Mouse (Mus musculus) G1E (cell line): Measurements from ENCODE around the gene Camkk2. TPM values are rescaled to one million over a fixed set of nuclear protein-coding genes. Genes with fewer than 3 reads are reported as not detected.

Experiments
- ATAC-seq: 2 replicates; pipeline ENCODE4 v1.8.0; 2016; ENCODE audit warnings: mild to moderate bottlenecking; ENCODE audit not compliant: insufficient number of reproducible peaks, poor library complexity, low FRiP score, severe bottlenecking; ENCODE audit errors: extremely low read depth
- DNase-seq: peaks from one replicate; pipeline ENCODE4 v3.0.0; 2012; ENCODE audit warnings: low spot score
- H3K27me3 ChIP-seq: 2 replicates; pipeline ENCODE4 v1.6.1; 2012; ENCODE audit warnings: mild to moderate bottlenecking, low read length, inconsistent platforms; ENCODE audit not compliant: insufficient read depth
- H3K36me3 ChIP-seq: replicated peaks from 2 replicates; pipeline ENCODE3; 2012; ENCODE audit warnings: mild to moderate bottlenecking, inconsistent platforms
- H3K4me1 ChIP-seq: 2 replicates; pipeline ENCODE4 v1.6.1; 2012; ENCODE audit warnings: low read depth, low read length, inconsistent platforms, mixed read lengths; ENCODE audit not compliant: insufficient read depth
- H3K4me3 ChIP-seq: 2 replicates; pipeline ENCODE4 v1.5.1; 2012; ENCODE audit warnings: low read depth, mild to moderate bottlenecking, inconsistent platforms, low read length, moderate library complexity, mixed read lengths
- H3K9me3 ChIP-seq: replicated peaks from 2 replicates; pipeline ENCODE4 v1.6.1; 2012; ENCODE audit warnings: inconsistent platforms
- CTCF ChIP-seq: IDR thresholded peaks from 2 replicates; pipeline ENCODE4 v1.5.1; 2012; ENCODE audit warnings: low read depth, low read length, inconsistent platforms, mixed read lengths
- GATA1 ChIP-seq: IDR thresholded peaks from 2 replicates; pipeline ENCODE4 v1.6.1; 2012; ENCODE audit warnings: borderline replicate concordance, low read length, inconsistent platforms, mixed read lengths
- GATA2 ChIP-seq: IDR thresholded peaks from 2 replicates; pipeline ENCODE4 v1.6.1; 2012; ENCODE audit warnings: low read depth, low read length, inconsistent platforms, borderline replicate concordance
- POLR2AphosphoS5 ChIP-seq: IDR thresholded peaks from 2 replicates; pipeline ENCODE4 v1.6.1; 2012; ENCODE audit warnings: low read depth, low read length, inconsistent platforms; ENCODE audit not compliant: insufficient replicate concordance
- TAL1 ChIP-seq: conservative IDR thresholded peaks from 2 replicates; pipeline ENCODE4 v1.6.1; 2012; ENCODE audit warnings: low read depth, low read length, inconsistent platforms, mixed read lengths
- polyA plus RNA-seq: library from polyadenylated mRNA; stranded (reverse); fragments of >175 nt; gene quantifications from 2 replicates; pipeline ENCODE4 v1.2.3, GENCODE M21; 2012
- total RNA-seq, 2 experiments: library from RNA; stranded (forward) in 1 of 2; stranded (reverse) in 1 of 2; fragments of 200-1000 nt in 1 of 2; fragments of >200 nt in 1 of 2; fragmentation: Nextera tagmentation in 1 of 2; gene quantifications; 2 replicates each; pipeline ENCODE4 v1.2.3; 2014 to 2017

Camkk2 gene
- total and polyA plus RNA-seq, 3 experiments = 9.7 to 18.2 (median 12.5) TPM

DNA sequence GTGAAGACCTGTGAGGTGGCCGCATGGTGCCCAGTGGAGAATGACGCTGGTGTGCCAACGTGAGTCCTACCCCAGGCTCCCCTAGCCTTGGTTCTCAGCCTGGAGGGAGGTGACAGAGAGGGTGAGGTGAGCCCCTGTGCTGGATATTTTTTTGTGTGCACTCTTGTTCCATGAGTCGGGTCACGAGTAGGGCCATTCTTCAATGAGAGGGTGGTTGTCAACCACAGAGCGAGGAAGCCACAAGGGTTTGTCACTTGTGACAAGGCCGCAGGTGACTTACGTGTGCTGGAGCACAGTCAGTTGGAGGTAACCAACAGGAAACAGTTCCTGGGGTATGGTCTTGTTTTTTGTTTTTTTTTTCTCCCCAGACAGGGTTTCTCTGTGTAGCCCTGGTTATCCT lies 60.0 kb downstream of the Camkk2 start:
- Histone ChIP-seq H3K9me3 (no peaks in the 10 kb centered on the region), H3K27me3 (no peaks in the 10 kb centered on the region), H3K4me3 (no peak overlapping the region), H3K36me3 (peaks cover 82% of the 10 kb centered on the region), H3K4me1 (peaks cover 3% of the 10 kb centered on the region)
- ATAC-seq (no peak), DNase-seq (no peak)
- no peak for TF ChIP-seq GATA1
- TF ChIP-seq POLR2AphosphoS5 = no peak
- no peak for TF ChIP-seq TAL1
- TF ChIP-seq CTCF = no peak
- no peak for TF ChIP-seq GATA2

DNA sequence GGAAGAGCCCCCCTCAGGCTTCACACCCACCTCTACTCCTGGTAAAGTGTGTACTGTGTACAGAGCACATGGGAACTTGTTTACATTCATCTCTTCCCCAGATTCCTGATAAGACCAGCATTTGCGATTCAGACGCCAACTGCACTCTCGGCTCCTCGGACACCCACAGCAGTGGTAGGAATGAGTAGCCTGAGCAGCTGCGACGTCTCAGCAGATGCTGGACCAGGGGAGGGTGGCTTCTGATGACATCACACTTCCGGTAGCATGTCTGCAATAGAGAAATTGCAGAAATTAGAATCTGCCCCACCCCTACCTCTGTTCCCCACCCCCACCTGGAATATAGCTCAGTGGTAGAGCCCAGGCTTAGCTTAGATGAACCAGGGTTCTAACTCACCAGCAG lies 60.8 kb downstream of the Camkk2 start:
- no peaks in the 10 kb centered on the region for H3K9me3 ChIP-seq
- no peak for TF ChIP-seq CTCF
- no peak for TF ChIP-seq TAL1
- TF ChIP-seq GATA1 = no peak
- TF ChIP-seq POLR2AphosphoS5 = no peak
- TF ChIP-seq GATA2 = no peak
- peaks cover 81% of the 10 kb centered on the region for H3K36me3 ChIP-seq
- H3K4me1 ChIP-seq = peaks cover 3% of the 10 kb centered on the region
- H3K4me3 ChIP-seq = no peak overlapping the region
- no peaks in the 10 kb centered on the region for H3K27me3 ChIP-seq
- ATAC-seq = no peak
- DNase-seq = no peak

DNA sequence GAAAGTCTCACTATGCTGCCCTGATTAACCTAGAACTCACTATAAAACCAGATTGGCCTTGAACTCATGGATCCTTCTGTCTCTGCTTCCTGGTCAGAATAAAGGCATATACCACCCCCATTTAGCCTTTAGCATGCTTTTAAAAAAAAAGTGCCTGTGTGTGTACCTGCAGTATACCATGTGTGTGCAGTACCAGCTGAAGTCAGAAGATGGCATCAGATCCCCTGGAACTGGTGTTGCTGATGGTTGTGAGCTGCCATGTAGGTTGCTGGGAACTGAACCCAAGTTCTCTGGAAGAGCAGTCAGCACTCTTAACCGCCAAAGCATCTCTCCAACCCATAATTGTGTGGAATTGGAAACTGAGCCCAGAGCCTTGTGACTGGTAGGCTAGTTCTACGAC lies 62.4 kb downstream of the Camkk2 start:
- DNase-seq (no peak), ATAC-seq (no peak)
- peaks cover 10% of the 10 kb centered on the region for H3K9me3 ChIP-seq
- TF ChIP-seq GATA1 (no peak), POLR2AphosphoS5 (no peak), GATA2 (no peak), CTCF (no peak), TAL1 (no peak)
- H3K27me3 ChIP-seq = no peaks in the 10 kb centered on the region
- no peak overlapping the region for H3K4me3 ChIP-seq
- H3K36me3 ChIP-seq = peaks cover 80% of the 10 kb centered on the region
- H3K4me1 ChIP-seq = peaks cover 3% of the 10 kb centered on the region

DNA sequence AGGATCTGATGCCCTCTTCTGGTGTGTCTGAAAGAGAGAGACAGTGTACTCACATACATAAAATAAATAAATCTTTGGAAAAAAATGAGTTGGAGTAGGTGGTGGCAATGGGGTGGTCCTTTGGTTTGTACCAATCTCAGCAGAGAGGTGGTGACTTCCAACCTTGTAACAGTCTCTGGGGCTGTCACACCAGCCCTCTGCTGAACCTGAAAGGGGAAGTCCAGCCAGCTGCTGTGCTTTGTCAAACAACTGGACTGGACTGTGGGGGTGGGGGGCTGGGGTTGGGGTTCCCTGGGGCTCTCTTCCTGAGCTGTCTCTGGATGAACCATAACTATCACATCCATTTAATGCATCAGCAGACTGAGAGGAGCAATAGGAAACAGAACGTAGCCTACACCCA lies 63.5 kb downstream of the Camkk2 start:
- TF ChIP-seq GATA1 (no peak), GATA2 (no peak), CTCF (no peak), POLR2AphosphoS5 (no peak), TAL1 (no peak)
- Histone ChIP-seq H3K27me3 (no peaks in the 10 kb centered on the region), H3K4me1 (peaks cover 3% of the 10 kb centered on the region), H3K4me3 (no peak overlapping the region), H3K9me3 (peaks cover 10% of the 10 kb centered on the region), H3K36me3 (peaks cover 82% of the 10 kb centered on the region)
- DNase-seq = no peak
- no peak for ATAC-seq

DNA sequence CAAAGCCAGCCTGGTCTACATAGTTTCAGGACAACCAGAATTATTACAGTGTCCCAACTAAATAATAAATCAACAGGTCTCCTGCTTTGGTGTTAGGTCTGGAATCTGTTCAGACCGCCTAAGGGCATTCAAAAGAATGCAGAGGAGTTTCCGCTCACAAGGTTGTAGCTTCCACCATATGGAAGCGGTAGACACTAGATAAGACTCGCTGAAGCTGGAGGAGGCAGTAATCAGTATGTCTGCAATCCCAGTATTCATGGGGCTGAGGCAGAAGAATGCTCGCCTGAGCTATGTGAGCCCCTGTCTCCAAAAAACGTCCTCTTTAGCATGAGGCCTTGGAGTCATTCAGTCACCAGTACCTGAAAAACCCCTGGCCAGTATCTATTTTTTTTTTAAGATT lies 70.4 kb downstream of the Camkk2 start:
- Histone ChIP-seq H3K4me3 (no peak overlapping the region; the same call in 1 of the 2 replicates), H3K36me3 (peaks cover 24% of the 10 kb centered on the region), H3K9me3 (peaks cover 10% of the 10 kb centered on the region), H3K27me3 (no peaks in the 10 kb centered on the region), H3K4me1 (peaks cover 39% of the 10 kb centered on the region)
- ATAC-seq (no peak), DNase-seq (no peak)
- no peak for TF ChIP-seq GATA1
- no peak for TF ChIP-seq GATA2
- no peak for TF ChIP-seq TAL1
- TF ChIP-seq CTCF = no peak

DNA sequence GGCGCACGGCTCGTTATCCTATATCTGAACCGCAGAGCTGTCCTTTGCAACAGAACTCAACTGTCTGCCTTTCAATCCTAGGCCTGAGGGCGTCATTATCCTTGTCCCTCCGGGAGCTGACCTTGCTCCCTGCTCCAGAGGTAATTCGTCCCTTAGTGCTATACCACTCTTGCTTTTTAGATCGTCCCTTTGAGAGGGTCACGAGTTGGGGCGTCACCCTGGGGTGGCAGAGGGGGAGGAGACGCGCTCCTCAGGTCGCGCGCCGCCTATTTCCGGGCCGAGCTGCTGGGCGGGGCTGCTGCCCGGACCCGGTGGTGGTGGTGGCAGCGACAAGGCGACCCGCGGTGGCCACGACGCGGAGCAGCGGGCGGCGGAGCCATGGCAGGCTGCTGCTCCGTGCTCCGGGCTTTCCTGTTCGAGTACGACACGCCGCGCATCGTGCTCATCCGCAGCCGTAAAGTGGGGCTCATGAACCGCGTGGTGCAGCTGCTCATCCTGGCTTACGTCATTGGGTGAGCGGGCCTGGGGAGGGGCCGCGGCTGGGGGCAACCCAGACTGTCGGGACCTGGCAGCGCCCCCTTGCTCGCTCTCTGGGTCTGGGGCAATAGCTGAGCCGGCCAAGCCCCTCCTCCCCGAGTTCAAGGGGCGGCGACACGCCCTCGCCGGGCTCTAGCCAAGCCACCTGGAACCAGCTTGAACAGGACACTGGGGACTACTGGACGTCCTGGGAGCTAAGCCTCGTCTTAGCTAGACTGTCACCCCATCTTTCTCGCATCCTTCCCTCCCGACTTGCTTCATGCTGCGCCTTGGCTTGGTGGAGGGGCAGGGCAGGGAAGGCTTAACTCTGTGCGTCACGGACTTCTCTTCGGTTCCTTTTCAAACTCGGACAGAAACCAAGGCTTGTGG lies 71.7 kb downstream of the Camkk2 start, which contains the start of gene P2rx4:
Gene P2rx4, plus strand, starts transcription at position 269 of the 906 bp plus-strand sequence.
- H3K4me3 ChIP-seq = peak within 1 kb of the TSS; percentile 84
- peaks cover 50% of the 10 kb centered on the region for H3K4me1 ChIP-seq
- ATAC-seq (peak; percentile 70), DNase-seq (peak; percentile 93)
- TF ChIP-seq TAL1 (no peak), CTCF (no peak), POLR2AphosphoS5 (no peak), GATA1 (no peak), GATA2 (no peak)
- H3K9me3 ChIP-seq = peaks cover 3% of the 10 kb centered on the region
- no peaks in the 10 kb centered on the region for H3K27me3 ChIP-seq
- peaks cover 21% of the 10 kb centered on the region for H3K36me3 ChIP-seq

DNA sequence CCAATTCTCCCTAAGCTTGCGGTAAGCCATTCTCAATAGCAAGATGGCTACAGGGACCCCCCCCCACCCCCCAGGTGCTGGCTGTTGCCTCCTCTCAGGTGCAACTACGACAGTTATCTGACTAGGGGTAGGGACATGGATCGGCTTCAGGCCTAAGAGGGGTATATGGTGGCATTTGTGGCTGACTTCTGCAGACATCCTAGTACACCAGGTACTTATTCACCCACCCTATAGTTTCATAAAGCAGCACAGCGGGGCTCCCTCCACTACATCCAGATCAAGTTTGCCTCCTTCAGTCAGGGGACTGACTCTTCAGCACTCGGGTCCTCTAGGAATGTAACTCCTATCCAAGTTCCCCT lies 72.3 kb downstream of the Camkk2 start:
- Histone ChIP-seq H3K9me3 (no peaks in the 10 kb centered on the region; the same call in 1 of the 2 replicates), H3K36me3 (peaks cover 16% of the 10 kb centered on the region), H3K27me3 (no peaks in the 10 kb centered on the region), H3K4me1 (peaks cover 52% of the 10 kb centered on the region), H3K4me3 (peak overlapping the region; percentile 84)
- DNase-seq (peak; percentile 19), ATAC-seq (no peak)
- TF ChIP-seq CTCF (no peak), TAL1 (no peak), POLR2AphosphoS5 (no peak), GATA2 (no peak), GATA1 (no peak)
